Mouse (Mus musculus) liver, postnatal 0 days (tissue): ENCODE measurements at regions not wholly inside any gene's neighbourhood (a gene's known extent, or its start where the extent isn't known, plus 50 kb on each side); places are given as distances from the start of the nearest gene placed in this dataset.

Source experiments
- ATAC-seq: fragments of 200-750 bp; cut with Nextera tagmentation; 2 replicates; pipeline ENCODE4 v1.8.0; 2017; ENCODE audit warnings: mild to moderate bottlenecking, moderate library complexity
- DNase-seq: peaks from one replicate; pipeline ENCODE4 v3.0.0-alpha.2; 2016
- H3K27ac ChIP-seq: fragments of 300-500 bp; sonication (generic); 2 replicates; pipeline ENCODE4 v1.5.1; 2014; ENCODE audit warnings: antibody characterized with exemption, moderate library complexity, mild to moderate bottlenecking, low read depth
- H3K27me3 ChIP-seq: fragments of 300-500 bp; sonication (generic); 2 replicates; pipeline ENCODE4 v1.6.1; 2014; ENCODE audit warnings: low read length, control low read depth, mixed read lengths; ENCODE audit not compliant: insufficient read depth
- H3K36me3 ChIP-seq: fragments of 300-500 bp; sonication (generic); replicated peaks from 2 replicates; pipeline ENCODE4 v1.6.1; 2014; ENCODE audit warnings: mild to moderate bottlenecking, control low read depth, low read length, moderate library complexity, mixed read lengths; ENCODE audit not compliant: insufficient read depth
- H3K4me1 ChIP-seq: fragments of 300-500 bp; sonication (generic); 2 replicates; pipeline ENCODE4 v1.6.1; 2014; ENCODE audit warnings: antibody characterized with exemption, mild to moderate bottlenecking, control low read depth; ENCODE audit not compliant: insufficient read depth
- H3K4me2 ChIP-seq: fragments of 300-500 bp; sonication (generic); 2 replicates; pipeline ENCODE4 v1.6.1; 2014; ENCODE audit warnings: low read depth, mild to moderate bottlenecking, low read length, moderate library complexity, mixed read lengths
- H3K4me3 ChIP-seq: fragments of 300-500 bp; sonication (generic); 2 replicates; pipeline ENCODE4 v1.5.1; 2014; ENCODE audit warnings: low read depth, low read length
- H3K9ac ChIP-seq: fragments of 300-500 bp; sonication (generic); replicated peaks from 2 replicates; pipeline ENCODE4 v1.6.1; 2014; ENCODE audit warnings: mild to moderate bottlenecking, moderate library complexity
- H3K9me3 ChIP-seq: fragments of 300-500 bp; sonication (generic); 2 replicates; pipeline ENCODE4 v1.6.1; 2016; ENCODE audit warnings: mild to moderate bottlenecking, control low read depth, low read length, mixed read lengths
- CTCF ChIP-seq: sonication (generic); IDR thresholded peaks from 2 replicates; pipeline ENCODE4 v1.5.1; 2016; ENCODE audit warnings: antibody characterized with exemption, low read depth
- EP300 ChIP-seq: IDR thresholded peaks from 2 replicates; pipeline ENCODE4 v1.6.1; 2016; ENCODE audit warnings: antibody characterized with exemption, low read depth, mild to moderate bottlenecking
- WGBS: fragments of 180-500 bp; shearing (Covaris S2); extraction: QIAGEN DNeasy Blood & Tissue Kit; methylation state at CpG from one replicate; pipeline ENCODE4 v1.1.7; 2014; ENCODE audit not compliant: insufficient replicate concordance; 5-methylcytosine and 5-hydroxymethylcytosine counted together

GRCm38 (mm10) chr14:36756056-36756455, 212.5 kb downstream of the Ccser2 start:
- Histone ChIP-seq H3K27me3 (no peaks in the 10 kb centered on the region), H3K4me1 (no peaks in the 10 kb centered on the region), H3K27ac (no peak overlapping the region), H3K9ac (no peak overlapping the region), H3K4me2 (no peak overlapping the region), H3K36me3 (no peaks in the 10 kb centered on the region), H3K9me3 (no peaks in the 10 kb centered on the region), H3K4me3 (no peak overlapping the region)
- DNase-seq: no peak
- TF ChIP-seq CTCF: no peak
- no peak for TF ChIP-seq EP300
- 71% methylated on average over 6 of the region's 6 CpGs for WGBS
- no peak for ATAC-seq

- H3K4me1 ChIP-seq: no peaks in the 10 kb centered on the region
- DNase-seq (no peak), ATAC-seq (no peak)
- no peak overlapping the region for H3K9ac ChIP-seq
- H3K27me3 ChIP-seq: no peaks in the 10 kb centered on the region
- TF ChIP-seq EP300: no peak
- no peak for TF ChIP-seq CTCF
- H3K4me2 ChIP-seq: no peak overlapping the region
- no peaks in the 10 kb centered on the region for H3K9me3 ChIP-seq
- H3K4me3 ChIP-seq: no peak overlapping the region
- 77% methylated on average over 6 of the region's 6 CpGs for WGBS
- H3K27ac ChIP-seq: no peak overlapping the region
- no peaks in the 10 kb centered on the region for H3K36me3 ChIP-seq
Observed at GRCm38 (mm10) chr14:36748130-36748883, 220.3 kb downstream of the Ccser2 start.

- DNase-seq (no peak), ATAC-seq (no peak)
- H3K9me3 ChIP-seq: no peaks in the 10 kb centered on the region
- no peak overlapping the region for H3K4me2 ChIP-seq
- WGBS: 57% methylated on average over 8 of the region's 8 CpGs
- no peak overlapping the region for H3K4me3 ChIP-seq
- H3K27ac ChIP-seq: no peak overlapping the region
- TF ChIP-seq CTCF (no peak), EP300 (no peak)
- H3K36me3 ChIP-seq: no peaks in the 10 kb centered on the region
- no peaks in the 10 kb centered on the region for H3K27me3 ChIP-seq
- H3K4me1 ChIP-seq: no peaks in the 10 kb centered on the region
- no peak overlapping the region for H3K9ac ChIP-seq
Observed at GRCm38 (mm10) chr14:36731095-36731494, 237.5 kb downstream of the Ccser2 start.

- H3K36me3 ChIP-seq: no peaks in the 10 kb centered on the region
- no peak for TF ChIP-seq EP300
- no peak for TF ChIP-seq CTCF
- no peak for ATAC-seq
Observed at GRCm38 (mm10) chr14:36726092-36726491, 242.5 kb downstream of the Ccser2 start.

GRCm38 (mm10) chr14:36715684-36716083, 252.9 kb downstream of the Ccser2 start:
- Histone ChIP-seq H3K4me1 (no peaks in the 10 kb centered on the region), H3K9me3 (no peaks in the 10 kb centered on the region), H3K27ac (no peak overlapping the region), H3K36me3 (no peaks in the 10 kb centered on the region), H3K4me2 (no peak overlapping the region), H3K4me3 (no peak overlapping the region), H3K27me3 (no peaks in the 10 kb centered on the region), H3K9ac (no peak overlapping the region)
- no peak for DNase-seq
- WGBS: 43% methylated on average over 2 of the region's 2 CpGs
- no peak for TF ChIP-seq CTCF
- no peak for TF ChIP-seq EP300
- ATAC-seq: no peak

More at GRCm38 (mm10) chr14:36726092-36726491, 242.5 kb downstream of the Ccser2 start:
- H3K27me3 ChIP-seq: no peaks in the 10 kb centered on the region
- 52% methylated on average over 6 of the region's 6 CpGs for WGBS
- H3K4me2 ChIP-seq: no peak overlapping the region
- H3K9me3 ChIP-seq: no peaks in the 10 kb centered on the region
- H3K9ac ChIP-seq: no peak overlapping the region
- no peak overlapping the region for H3K4me3 ChIP-seq
- no peak overlapping the region for H3K27ac ChIP-seq
- no peak for DNase-seq
- H3K4me1 ChIP-seq: no peaks in the 10 kb centered on the region

- 74% methylated on average over 4 of the region's 4 CpGs for WGBS
- no peaks in the 10 kb centered on the region for H3K4me1 ChIP-seq
- H3K9me3 ChIP-seq: no peaks in the 10 kb centered on the region
- DNase-seq: no peak
- no peak overlapping the region for H3K4me2 ChIP-seq
- H3K9ac ChIP-seq: no peak overlapping the region
- no peak overlapping the region for H3K27ac ChIP-seq
- H3K4me3 ChIP-seq: no peak overlapping the region
- no peak for ATAC-seq
- TF ChIP-seq EP300 (no peak), CTCF (no peak)
- H3K27me3 ChIP-seq: no peaks in the 10 kb centered on the region
- no peaks in the 10 kb centered on the region for H3K36me3 ChIP-seq
Observed at GRCm38 (mm10) chr14:36696993-36697392, 271.6 kb downstream of the Ccser2 start.
